ENCODE assay signal across 28 mouse cellular contexts in the genomic region with DNA sequence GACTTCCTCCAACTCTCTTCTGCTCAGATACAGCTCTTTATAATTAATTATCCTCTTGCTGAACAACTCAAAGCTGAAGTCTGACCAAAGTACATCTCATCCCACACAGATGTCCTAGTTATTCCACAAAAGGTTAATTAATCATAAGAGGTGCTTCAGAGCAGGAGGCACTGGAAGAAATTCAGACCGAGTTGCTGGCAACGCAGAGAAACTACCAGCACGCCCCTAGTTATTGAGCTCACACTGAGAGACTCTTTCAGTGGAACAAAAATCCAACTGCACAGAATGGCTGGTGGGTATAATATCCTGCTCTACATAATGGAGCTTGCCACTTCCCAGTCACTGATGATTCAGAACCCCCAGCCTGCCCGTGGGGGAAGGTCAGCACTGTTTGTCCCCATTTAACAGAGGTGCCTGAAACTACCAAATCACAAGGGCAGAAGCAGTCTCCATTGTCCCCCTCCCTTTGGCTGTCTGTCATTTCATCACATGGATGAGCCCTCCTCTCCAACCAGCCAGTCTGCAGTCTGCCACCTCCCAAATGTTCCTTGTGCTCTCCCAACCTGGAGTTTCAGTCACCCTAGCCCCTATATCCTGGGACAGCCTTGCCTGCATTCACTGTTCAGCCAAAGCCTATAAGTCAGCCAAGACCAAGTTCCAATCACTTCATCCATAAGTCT.
A peak's percentile ranks its signal among the peaks of the same experiment; 100 is the strongest.
DNase-seq lines count a peak whose midpoint lies in the region; ATAC-seq and TF ChIP-seq lines count a peak whose summit lies in the region.
"Had no signal": no experiment of that assay in that cellular context is flagged by ENCODE, and none has a peak within 500 bp of the region (broad histone marks: within the 10 kb centered on the region; RNA-seq: fewer than 3 reads in every experiment).

No protein-coding gene starts in this region.

- no peaks in the 10 kb centered on the region for H3K9me3 ChIP-seq in hindbrain, embryonic 14.5 days (ENCODE audit: control insufficient read depth, low read length)
- no peaks in the 10 kb centered on the region for H3K9me3 ChIP-seq in hindbrain, embryonic 11.5 days (ENCODE audit: control insufficient read depth, low read length)
- H3K9me3 ChIP-seq in forebrain, postnatal 0 days (ENCODE audit: low read length): no peaks in the 10 kb centered on the region
- H3K9me3 ChIP-seq: heart, embryonic 15.5 days; limb, embryonic 10.5 days; liver, embryonic 15.5 days; lung, embryonic 15.5 days; neural tube, embryonic 12.5 days had no signal

- no peak overlapping the region; the same call in 1 of the 2 replicates for H3K27ac ChIP-seq in hindbrain, embryonic 14.5 days
- no peak overlapping the region for H3K27ac ChIP-seq in hindbrain, embryonic 11.5 days (ENCODE audit: low read depth, low read length)
- H3K27ac ChIP-seq in layer of hippocampus, adult 2 months: no peak overlapping the region
- H3K27ac ChIP-seq in forebrain, postnatal 0 days (ENCODE audit: low read depth, low read length): no peak overlapping the region
- H3K27ac ChIP-seq: heart, embryonic 15.5 days; limb, embryonic 10.5 days; liver, embryonic 15.5 days; lung, embryonic 15.5 days; neural tube, embryonic 12.5 days; stomach, postnatal 0 days had no signal

- H3K4me1 ChIP-seq in hindbrain, embryonic 14.5 days (replicated peaks; ENCODE audit: control insufficient read depth, insufficient read depth, low read length): peaks cover 5% of the 10 kb centered on the region; the same call in 1 of the 2 replicates
- no peaks in the 10 kb centered on the region for H3K4me1 ChIP-seq in hindbrain, embryonic 11.5 days (replicated peaks; ENCODE audit: control insufficient read depth, insufficient read depth, low read length)
- 0 out of 2 replicates have a peak, but pooled peaks cover 6% of the 10 kb centered on the region for H3K4me1 ChIP-seq in forebrain, postnatal 0 days (ENCODE audit: insufficient read depth)
- H3K4me1 ChIP-seq: heart, embryonic 15.5 days; limb, embryonic 10.5 days; liver, embryonic 15.5 days; lung, embryonic 15.5 days; megakaryocyte, embryonic 14.5 days had no signal

- DNase-seq in hindbrain, embryonic 14.5 days (ENCODE audit: low spot score): no peak
- DNase-seq in hindbrain, embryonic 11.5 days (ENCODE audit: low spot score): no peak
- DNase-seq in layer of hippocampus, postnatal 10 days (ENCODE audit: low spot score in 2 of 2): peak; percentile 30 to 44
- no peak for DNase-seq in layer of hippocampus, adult 2 months (ENCODE audit: low spot score in 2 of 2)
- DNase-seq in brain, embryonic 14.5 days (ENCODE audit: low read depth): peak; percentile 85
- peak; percentile 45 for DNase-seq in forebrain, postnatal 0 days
- no peak for DNase-seq in gastrocnemius, postnatal 25 days
- DNase-seq: adrenal gland, postnatal 10 days; B cell, adult 2 months; cerebellum, adult 9-10 months; gastrocnemius, postnatal 36 days; heart, postnatal 36 days; kidney, adult 8-10 months; kidney, postnatal 14 days; layer of hippocampus, adult 9-11 months; liver; lung, postnatal 36 days; midbrain, embryonic 14.5 days; thymus, adult 2 months; thymus, postnatal 4 days had no signal

- H3K4me2 ChIP-seq in hindbrain, embryonic 14.5 days (replicated peaks): no peak overlapping the region
- no peak overlapping the region for H3K4me2 ChIP-seq in hindbrain, embryonic 11.5 days (replicated peaks; ENCODE audit: low read depth, low read length)
- H3K4me2 ChIP-seq in forebrain, postnatal 0 days (ENCODE audit: low read depth): no peak overlapping the region
- H3K4me2 ChIP-seq: heart, embryonic 15.5 days; liver, embryonic 15.5 days; lung, embryonic 15.5 days; neural tube, embryonic 12.5 days had no signal

- WGBS in hindbrain, embryonic 14.5 days: 65% methylated on average over 4 of the region's 4 CpGs
- 78% methylated on average over 4 of the region's 4 CpGs for WGBS in hindbrain, embryonic 11.5 days
- WGBS in forebrain, postnatal 0 days: 13% methylated on average over 4 of the region's 4 CpGs

- no peaks in the 10 kb centered on the region for H3K27me3 ChIP-seq in hindbrain, embryonic 14.5 days (ENCODE audit: control insufficient read depth, insufficient read depth, low read length)
- H3K27me3 ChIP-seq in hindbrain, embryonic 11.5 days (ENCODE audit: control insufficient read depth, insufficient read depth, low read length): no peaks in the 10 kb centered on the region
- H3K27me3 ChIP-seq in forebrain, postnatal 0 days (ENCODE audit: insufficient read depth, low read length): no peaks in the 10 kb centered on the region
- H3K27me3 ChIP-seq: heart, embryonic 15.5 days; liver, embryonic 15.5 days; lung, embryonic 15.5 days; neural tube, embryonic 12.5 days had no signal

- no peaks in the 10 kb centered on the region for H3K36me3 ChIP-seq in hindbrain, embryonic 14.5 days (replicated peaks; ENCODE audit: control insufficient read depth, insufficient read depth)
- H3K36me3 ChIP-seq in hindbrain, embryonic 11.5 days (ENCODE audit: control insufficient read depth, insufficient read depth, low read length): no peaks in the 10 kb centered on the region
- no peaks in the 10 kb centered on the region for H3K36me3 ChIP-seq in forebrain, postnatal 0 days (ENCODE audit: insufficient read depth)
- H3K36me3 ChIP-seq: heart, embryonic 15.5 days; limb, embryonic 10.5 days; liver, embryonic 15.5 days; lung, embryonic 15.5 days; neural tube, embryonic 12.5 days had no signal

- H3K9ac ChIP-seq in hindbrain, embryonic 14.5 days: no peak overlapping the region
- no peak overlapping the region for H3K9ac ChIP-seq in hindbrain, embryonic 11.5 days (ENCODE audit: low read depth, low read length)
- H3K9ac ChIP-seq in forebrain, postnatal 0 days: no peak overlapping the region
- H3K9ac ChIP-seq: heart, embryonic 15.5 days; liver, embryonic 15.5 days; lung, embryonic 15.5 days; neural tube, embryonic 12.5 days had no signal

- no peak for TF ChIP-seq POLR2A in brain, embryonic 14.5 days (IDR thresholded peaks at IDR 0.05; ENCODE audit: borderline replicate concordance, extremely low read depth, insufficient read depth, insufficient read length, poor library complexity, severe bottlenecking)

- no peak overlapping the region for H3K4me3 ChIP-seq in hindbrain, embryonic 14.5 days (replicated peaks; ENCODE audit: low read length)
- no peak overlapping the region for H3K4me3 ChIP-seq in hindbrain, embryonic 11.5 days (ENCODE audit: low read depth, low read length)
- H3K4me3 ChIP-seq in layer of hippocampus, adult 2 months: no peak overlapping the region
- H3K4me3 ChIP-seq in forebrain, postnatal 0 days (ENCODE audit: low read depth, low read length): no peak overlapping the region
- H3K4me3 ChIP-seq: heart, embryonic 15.5 days; limb, embryonic 10.5 days; liver, embryonic 15.5 days; lung, embryonic 15.5 days; megakaryocyte, embryonic 14.5 days; neural tube, embryonic 12.5 days had no signal

- TF ChIP-seq CTCF in layer of hippocampus, adult 2 months (conservative IDR thresholded peaks at IDR 0.05): no peak
- no peak for TF ChIP-seq CTCF in brain, embryonic 14.5 days (IDR thresholded peaks at IDR 0.05; ENCODE audit: borderline replicate concordance, extremely low read depth, insufficient read depth, insufficient read length)
- no peak for TF ChIP-seq CTCF in forebrain, postnatal 0 days (IDR thresholded peaks at IDR 0.05; ENCODE audit: low read depth)

- ATAC-seq in hindbrain, embryonic 14.5 days (ENCODE audit: low FRiP score): peak; percentile 31; the same call in 1 of the 2 replicates
- no peak for ATAC-seq in hindbrain, embryonic 11.5 days (ENCODE audit: low FRiP score)
- ATAC-seq in forebrain, postnatal 0 days: peak; percentile 77
- ATAC-seq: activated CD4-positive, CD25-positive, alpha-beta regulatory T cell, adult 4 months had no signal

Comparison
In these comparisons a context has a peak if more than half of its experiments do, and no peak if none do; other contexts are left out.
1. DNase-seq: peak in layer of hippocampus, postnatal 10 days (2 of 2), brain, embryonic 14.5 days (single experiment) and forebrain, postnatal 0 days (single experiment); none in hindbrain, embryonic 14.5 days (single experiment), hindbrain, embryonic 11.5 days (single experiment), layer of hippocampus, adult 2 months (0 of 2) and gastrocnemius, postnatal 25 days (single experiment).